Mouse (Mus musculus) midbrain, postnatal 0 days (tissue): ENCODE measurements around the gene Ints14. TPM values are rescaled to one million over a fixed set of nuclear protein-coding genes. Genes with fewer than 3 reads are reported as not detected.

Experiments used
- ATAC-seq: fragments of 200-750 bp; cut with Nextera tagmentation; 2 replicates; pipeline ENCODE4 v1.8.0; 2017; ENCODE audit warnings: moderate number of reproducible peaks, mild to moderate bottlenecking, moderate TSS enrichment, moderate library complexity; ENCODE audit not compliant: low FRiP score
- DNase-seq: peaks from one replicate; pipeline ENCODE4 v3.0.0-alpha.2; 2015; ENCODE audit warnings: low spot score
- H3K27ac ChIP-seq: fragments of 300-500 bp; sonication (generic); 2 replicates; pipeline ENCODE4 v1.5.1; 2014; ENCODE audit warnings: low read depth, mild to moderate bottlenecking, low read length, mixed read lengths
- H3K27me3 ChIP-seq: fragments of 300-500 bp; sonication (generic); 2 replicates; pipeline ENCODE4 v1.6.1; 2014; ENCODE audit warnings: low read length, control low read depth, mixed read lengths; ENCODE audit not compliant: insufficient read depth
- H3K36me3 ChIP-seq: fragments of 300-500 bp; sonication (generic); 2 replicates; pipeline ENCODE4 v1.6.1; 2014; ENCODE audit warnings: low read length, control low read depth, mixed read lengths; ENCODE audit not compliant: insufficient read depth
- H3K4me1 ChIP-seq: fragments of 300-500 bp; sonication (generic); 2 replicates; pipeline ENCODE4 v1.6.1; 2014; ENCODE audit warnings: mild to moderate bottlenecking, control low read depth, antibody characterized with exemption, low read length, mixed read lengths; ENCODE audit not compliant: insufficient read depth
- H3K4me2 ChIP-seq: fragments of 300-500 bp; sonication (generic); 2 replicates; pipeline ENCODE4 v1.6.1; 2014; ENCODE audit warnings: low read depth, mild to moderate bottlenecking, low read length, mixed read lengths; ENCODE audit not compliant: poor library complexity, severe bottlenecking
- H3K4me3 ChIP-seq: fragments of 300-500 bp; sonication (generic); 2 replicates; pipeline ENCODE4 v1.5.1; 2014; ENCODE audit warnings: low read depth, mild to moderate bottlenecking, low read length, moderate library complexity
- H3K9ac ChIP-seq: fragments of 300-500 bp; sonication (generic); replicated peaks from 2 replicates; pipeline ENCODE4 v1.6.1; 2014; ENCODE audit warnings: mild to moderate bottlenecking, low read length, moderate library complexity, mixed read lengths; ENCODE audit not compliant: poor library complexity, severe bottlenecking
- H3K9me3 ChIP-seq: fragments of 300-500 bp; sonication (generic); 2 replicates; pipeline ENCODE4 v1.6.1; 2016; ENCODE audit warnings: low read length, control low read depth
- CTCF ChIP-seq: IDR thresholded peaks from 2 replicates; pipeline ENCODE4 v1.5.1; 2016; ENCODE audit warnings: antibody characterized with exemption, mild to moderate bottlenecking
- WGBS: fragments of 180-500 bp; shearing (Covaris S2); extraction: QIAGEN DNeasy Blood & Tissue Kit; methylation state at CpG from one replicate; pipeline ENCODE4 v1.1.7; 2014; 5-methylcytosine and 5-hydroxymethylcytosine counted together
- polyA plus RNA-seq: library from polyadenylated mRNA; unstranded; fragments of >200 nt; fragmentation: Nextera tagmentation; extraction: Ambion mirVana; gene quantifications from 2 replicates; pipeline ENCODE4 v1.2.1, GENCODE M21; 2015
- total RNA-seq: library from RNA; depleted of rRNA; stranded (reverse); fragments of >200 nt; gene quantifications from 2 replicates; pipeline ENCODE4 v1.2.3, GENCODE M21; 2014

The Ints14 gene
- total and polyA plus RNA-seq, 2 experiments from 2014 or later: 29.7 to 30.1 TPM

GRCm38 (mm10) chr9:64957276-64957675 is 3.4 kb upstream of the Ints14 start:
- no peaks in the 10 kb centered on the region for H3K9me3 ChIP-seq

DNA sequence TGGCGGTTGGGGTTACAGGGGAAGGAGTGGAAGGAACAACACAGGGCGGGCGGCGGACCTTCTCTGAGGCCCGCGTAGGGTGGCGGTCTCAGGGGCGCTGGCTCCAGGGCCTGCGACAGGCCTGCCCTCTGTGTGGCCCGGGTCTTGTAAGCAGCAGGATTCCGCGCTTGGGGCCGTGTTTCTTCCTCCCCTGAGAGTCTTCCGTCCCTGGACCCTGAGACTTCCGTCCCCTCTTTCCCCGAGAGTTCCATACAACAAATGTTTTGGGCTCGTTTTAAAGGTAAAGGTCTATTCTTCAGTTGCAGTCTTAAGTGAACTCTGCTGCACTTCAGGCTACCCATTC is 244 bp downstream of the Ints14 start:
- no peak for TF ChIP-seq CTCF
- Histone ChIP-seq H3K4me3 (peak overlapping the region; percentile 77), H3K27ac (peak overlapping the region; percentile 90), H3K9ac (peak overlapping the region; percentile 86), H3K4me2 (peak overlapping the region; percentile 74), H3K27me3 (no peaks in the 10 kb centered on the region), H3K9me3 (no peaks in the 10 kb centered on the region), H3K4me1 (peaks cover 6% of the 10 kb centered on the region; the same call in 1 of the 2 replicates), H3K36me3 (peaks cover 12% of the 10 kb centered on the region)
- WGBS: under 1% methylated on average over 17 of the region's 17 CpGs
- no peak for DNase-seq
- peak; percentile 80 for ATAC-seq

More at GRCm38 (mm10) chr9:64957276-64957675, 3.4 kb upstream of the Ints14 start:
- DNase-seq: no peak
- ATAC-seq: no peak
- no peak overlapping the region for H3K9ac ChIP-seq
- no peaks in the 10 kb centered on the region for H3K36me3 ChIP-seq
- TF ChIP-seq CTCF: no peak
- H3K27me3 ChIP-seq: no peaks in the 10 kb centered on the region
- H3K27ac ChIP-seq: no peak overlapping the region
- no peak overlapping the region for H3K4me3 ChIP-seq
- 90% methylated on average over 3 of the region's 3 CpGs for WGBS
- no peak overlapping the region for H3K4me2 ChIP-seq
- H3K4me1 ChIP-seq: peaks cover 12% of the 10 kb centered on the region; the same call in 1 of the 2 replicates

GRCm38 (mm10) chr9:64980548-64980947 is 19.8 kb downstream of the Ints14 start:
- ATAC-seq (no peak), DNase-seq (no peak)
- no peak overlapping the region for H3K27ac ChIP-seq
- H3K9me3 ChIP-seq: no peaks in the 10 kb centered on the region
- no peak overlapping the region for H3K4me2 ChIP-seq
- no peak overlapping the region for H3K9ac ChIP-seq
- no peaks in the 10 kb centered on the region for H3K4me1 ChIP-seq
- H3K27me3 ChIP-seq: no peaks in the 10 kb centered on the region
- no peak overlapping the region for H3K4me3 ChIP-seq
- WGBS: 68% methylated on average over 3 of the region's 3 CpGs
- TF ChIP-seq CTCF: no peak
- peaks cover 71% of the 10 kb centered on the region for H3K36me3 ChIP-seq

GRCm38 (mm10) chr9:64981904-64982303 is 21.2 kb downstream of the Ints14 start:
- no peak overlapping the region for H3K27ac ChIP-seq
- no peaks in the 10 kb centered on the region for H3K9me3 ChIP-seq
- ATAC-seq (no peak), DNase-seq (no peak)
- no peak overlapping the region for H3K4me3 ChIP-seq
- TF ChIP-seq CTCF: no peak
- no peaks in the 10 kb centered on the region for H3K27me3 ChIP-seq
- 68% methylated on average over 1 of the region's 1 CpGs for WGBS
- H3K4me2 ChIP-seq: no peak overlapping the region
- no peak overlapping the region for H3K9ac ChIP-seq
- no peaks in the 10 kb centered on the region for H3K4me1 ChIP-seq
- H3K36me3 ChIP-seq: peaks cover 69% of the 10 kb centered on the region

DNA sequence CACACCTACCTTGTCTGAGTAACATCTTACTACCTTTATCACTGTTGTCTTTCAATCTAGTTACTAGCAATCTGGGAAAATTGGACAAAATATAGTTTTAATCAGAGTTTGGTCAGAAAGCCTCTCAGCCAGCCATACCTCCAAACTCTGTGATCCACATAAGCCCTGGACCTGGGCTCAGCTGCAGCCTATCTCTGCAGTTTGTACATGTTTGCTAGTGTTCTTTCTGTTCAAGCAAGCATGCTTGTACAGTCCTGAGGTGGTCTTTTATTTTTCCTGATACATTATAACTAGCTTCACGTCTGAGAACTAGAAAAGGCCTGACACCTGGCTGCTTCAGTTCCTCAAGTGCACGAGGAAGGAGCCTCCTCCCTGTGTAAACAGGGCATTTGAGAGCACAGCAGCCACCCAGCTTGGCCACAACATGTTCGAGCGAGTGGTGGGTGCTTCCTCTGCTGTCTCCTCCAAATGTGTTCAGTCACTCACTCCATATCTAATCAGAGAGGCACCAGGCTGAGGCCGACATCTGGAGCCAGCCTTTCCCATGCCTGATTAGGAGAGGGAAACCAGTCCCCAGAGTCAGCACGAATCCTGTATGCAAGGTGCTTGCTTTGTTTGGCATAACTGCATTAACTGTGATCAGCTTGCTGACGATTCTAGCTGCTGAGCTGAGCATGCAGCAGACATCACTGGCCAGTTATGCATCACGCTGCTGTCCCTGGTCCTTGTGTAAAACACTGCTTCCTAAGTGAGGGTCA is 24.5 kb downstream of the Ints14 start:
- Histone ChIP-seq H3K27me3 (no peaks in the 10 kb centered on the region), H3K9me3 (no peaks in the 10 kb centered on the region), H3K4me1 (no peaks in the 10 kb centered on the region), H3K27ac (no peak overlapping the region), H3K4me2 (no peak overlapping the region), H3K9ac (no peak overlapping the region), H3K36me3 (peaks cover 73% of the 10 kb centered on the region), H3K4me3 (no peak overlapping the region)
- ATAC-seq (no peak), DNase-seq (no peak)
- WGBS: 68% methylated on average over 8 of the region's 8 CpGs
- TF ChIP-seq CTCF: no peak

GRCm38 (mm10) chr9:64985807-64986206 is 25.1 kb downstream of the Ints14 start:
- Histone ChIP-seq H3K9me3 (no peaks in the 10 kb centered on the region), H3K4me3 (no peak overlapping the region), H3K27me3 (no peaks in the 10 kb centered on the region), H3K36me3 (peaks cover 73% of the 10 kb centered on the region), H3K9ac (no peak overlapping the region), H3K4me2 (no peak overlapping the region), H3K4me1 (no peaks in the 10 kb centered on the region), H3K27ac (no peak overlapping the region)
- DNase-seq (no peak), ATAC-seq (no peak)
- no peak for TF ChIP-seq CTCF
- 86% methylated on average over 9 of the region's 9 CpGs for WGBS
